Mouse (Mus musculus): ENCODE results near the gene Syn1. TPM values are rescaled to one million over a fixed set of nuclear protein-coding genes. Genes with fewer than 3 reads are reported as not detected.

Gene Syn1
- polyA plus RNA-seq, 1 experiment from 2014 or later: 30.8 TPM

DNA sequence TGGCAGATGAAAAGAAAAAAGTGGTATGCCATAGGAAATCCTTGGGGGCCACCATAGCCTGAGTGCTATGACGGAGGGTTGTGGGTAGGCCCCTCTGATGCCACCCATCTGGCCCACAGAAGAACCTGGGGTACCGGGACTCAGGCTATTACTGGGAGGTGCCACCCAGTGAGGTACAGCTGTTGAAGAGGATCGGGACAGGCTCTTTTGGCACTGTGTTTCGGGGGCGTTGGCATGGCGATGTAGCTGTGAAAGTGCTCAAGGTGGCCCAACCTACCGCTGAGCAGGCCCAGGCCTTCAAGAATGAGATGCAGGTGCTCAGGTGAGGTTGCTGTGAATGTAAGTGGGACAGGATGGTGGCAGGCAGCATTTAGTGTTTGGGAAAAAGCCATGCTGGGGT, 67.0 kb downstream of the Syn1 start:
- WGBS: 98% methylated on average over 7 of the region's 7 CpGs
- Histone ChIP-seq H3K27me3 (no peaks in the 10 kb centered on the region), H3K4me3 (replicated peaks) (no peak overlapping the region), H3K9ac (replicated peaks) (no peak overlapping the region), H3K4me1 (replicated peaks) (peaks cover 13% of the 10 kb centered on the region), H3K9me3 (no peaks in the 10 kb centered on the region; the same call in 1 of the 2 replicates), H3K4me2 (replicated peaks) (no peak overlapping the region), H3K27ac (no peak overlapping the region), H3K36me3 (peaks cover 50% of the 10 kb centered on the region)
- no peak for ATAC-seq

DNA sequence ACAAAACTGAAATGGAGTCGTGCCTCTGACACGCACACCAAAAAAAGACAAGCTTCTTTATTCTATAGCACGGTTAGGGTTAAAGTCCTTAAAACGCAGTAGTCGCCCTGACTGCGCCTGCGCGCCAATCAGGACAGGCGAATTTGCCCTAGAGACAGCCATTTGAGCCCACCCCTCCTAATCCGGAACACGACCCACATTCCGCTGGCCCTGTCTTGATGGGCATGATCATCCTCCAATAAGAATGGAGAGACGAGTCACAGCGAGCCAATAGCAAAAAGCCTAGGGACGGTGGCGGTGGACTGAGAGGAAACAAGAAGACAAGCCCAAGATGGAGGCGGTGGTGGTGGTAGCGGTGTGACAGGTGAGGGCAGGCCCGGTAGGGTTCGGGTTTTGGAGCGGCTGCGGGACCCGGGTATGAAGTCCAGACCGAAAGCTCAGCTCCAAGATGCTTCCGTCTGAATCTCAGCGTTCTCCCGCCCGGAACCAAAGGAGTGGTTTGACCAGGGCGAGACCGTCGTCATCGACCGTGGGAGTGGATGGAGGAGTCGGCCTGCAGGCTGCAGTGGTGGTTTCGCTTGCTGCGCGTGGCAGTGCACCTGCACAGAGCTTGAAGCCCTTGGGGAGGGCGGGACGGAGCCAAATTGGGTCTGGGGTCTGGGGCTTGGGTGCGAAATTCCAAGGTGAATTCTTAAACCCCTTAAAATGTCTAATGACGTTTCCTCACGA, 72.4 kb downstream of the Syn1 start:
- Histone ChIP-seq H3K9me3 (no peaks in the 10 kb centered on the region; the same call in 1 of the 2 replicates), H3K4me1 (replicated peaks) (peaks cover 13% of the 10 kb centered on the region), H3K27me3 (no peaks in the 10 kb centered on the region), H3K36me3 (peaks cover 21% of the 10 kb centered on the region), H3K4me2 (replicated peaks) (peak overlapping the region; percentile 64), H3K4me3 (replicated peaks) (peak overlapping the region; percentile 61), H3K9ac (replicated peaks) (peak overlapping the region; percentile 79), H3K27ac (peak overlapping the region; percentile 69)
- peak; percentile 99 for ATAC-seq
- 18% methylated on average over 42 of the region's 42 CpGs for WGBS

DNA sequence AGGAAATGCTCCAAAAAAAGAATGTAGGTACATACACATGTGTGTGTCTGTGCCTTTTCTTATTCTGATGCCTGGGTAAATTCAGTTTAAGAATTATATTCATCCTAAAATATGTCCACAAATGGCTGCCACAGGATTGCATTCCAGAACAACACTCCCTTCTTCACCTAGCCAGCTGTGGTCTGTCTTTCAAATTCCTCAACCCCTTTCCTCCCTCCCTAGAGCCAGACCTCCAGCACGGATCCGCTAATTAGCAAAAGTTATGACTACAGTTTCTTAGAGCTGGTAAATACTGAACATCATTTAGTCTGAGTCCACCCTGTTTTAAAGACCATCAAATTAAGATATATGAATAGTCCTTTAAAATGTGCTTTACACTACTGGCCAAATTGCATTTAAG, 73.0 kb downstream of the Syn1 start:
- Histone ChIP-seq H3K9ac (replicated peaks) (no peak overlapping the region), H3K36me3 (peaks cover 15% of the 10 kb centered on the region), H3K9me3 (no peaks in the 10 kb centered on the region; the same call in 1 of the 2 replicates), H3K4me2 (replicated peaks) (peak overlapping the region; percentile 38), H3K4me3 (replicated peaks) (no peak overlapping the region), H3K4me1 (replicated peaks) (peaks cover 13% of the 10 kb centered on the region), H3K27me3 (no peaks in the 10 kb centered on the region), H3K27ac (peak overlapping the region; percentile 69)
- 25% methylated on average over 2 of the region's 2 CpGs for WGBS
- peak; percentile 25 for ATAC-seq

GRCm38 (mm10) chrX:20847232-20847631, 73.6 kb downstream of the Syn1 start:
- Histone ChIP-seq H3K27me3 (no peaks in the 10 kb centered on the region), H3K9ac (replicated peaks) (no peak overlapping the region), H3K4me1 (replicated peaks) (peaks cover 13% of the 10 kb centered on the region), H3K27ac (no peak overlapping the region), H3K9me3 (no peaks in the 10 kb centered on the region; the same call in 1 of the 2 replicates), H3K4me3 (replicated peaks) (no peak overlapping the region), H3K4me2 (replicated peaks) (no peak overlapping the region), H3K36me3 (peaks cover 14% of the 10 kb centered on the region)
- WGBS: 88% methylated on average over 3 of the region's 3 CpGs
- no peak for ATAC-seq

DNA sequence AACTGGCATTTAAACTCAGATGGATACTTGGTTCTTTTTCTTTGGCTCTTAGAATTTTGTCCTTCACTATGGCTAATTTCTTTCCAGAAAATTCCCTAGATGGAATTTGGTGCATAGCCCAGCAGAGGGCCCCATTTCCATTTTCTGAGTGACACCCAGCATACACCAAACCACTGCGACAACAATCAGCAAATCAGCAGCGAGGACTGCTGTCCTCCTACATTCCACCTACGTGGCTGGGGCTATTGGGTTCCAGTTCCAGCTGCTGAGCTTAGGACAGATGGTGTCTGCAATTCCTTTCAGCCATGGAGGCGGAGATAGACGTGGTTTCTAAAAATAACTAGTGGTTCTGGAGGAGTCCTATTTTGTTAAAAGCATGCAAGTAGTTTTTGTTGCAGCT, 91.9 kb downstream of the Syn1 start:
- no peaks in the 10 kb centered on the region for H3K36me3 ChIP-seq
- no peaks in the 10 kb centered on the region for H3K27me3 ChIP-seq
- no peak overlapping the region for H3K9ac ChIP-seq (replicated peaks)
- no peaks in the 10 kb centered on the region for H3K9me3 ChIP-seq
- no peaks in the 10 kb centered on the region for H3K4me1 ChIP-seq (replicated peaks)
- no peak overlapping the region for H3K4me2 ChIP-seq (replicated peaks)
- 36% methylated on average over 5 of the region's 5 CpGs for WGBS
- no peak overlapping the region for H3K27ac ChIP-seq
- no peak overlapping the region for H3K4me3 ChIP-seq (replicated peaks)
- no peak for ATAC-seq

DNA sequence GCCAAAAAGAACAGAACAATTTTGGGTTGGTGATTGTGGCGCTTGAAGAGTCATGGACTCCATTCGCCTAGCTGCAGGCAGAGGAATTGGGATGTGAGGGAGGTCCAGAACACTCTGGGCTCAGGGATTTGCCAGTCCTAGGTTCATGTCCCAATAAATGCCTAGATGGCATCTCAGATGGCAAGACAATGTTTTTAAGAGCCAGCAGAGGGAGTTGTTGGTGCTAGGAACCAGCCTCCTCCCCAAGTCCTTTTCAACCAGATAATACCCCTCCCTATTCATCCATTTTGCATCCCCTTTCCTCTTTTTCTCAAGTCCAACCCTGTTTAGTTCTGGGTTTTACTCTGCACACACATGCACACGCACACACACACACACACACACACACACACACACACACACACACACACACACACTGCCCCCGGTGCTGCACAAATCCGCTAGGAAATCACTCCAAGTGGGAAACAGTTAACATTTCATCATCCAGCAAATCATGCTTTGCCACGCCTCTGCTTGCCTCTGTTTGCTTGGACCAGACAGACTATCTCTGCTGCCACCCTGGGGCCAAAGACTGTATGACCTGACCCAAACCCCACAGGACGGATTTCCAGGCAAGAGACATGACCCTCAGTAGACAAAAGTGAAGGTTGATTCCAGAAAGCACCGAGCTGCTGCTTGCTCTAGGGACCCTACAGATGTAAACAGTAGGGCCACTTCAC, 100.9 kb downstream of the Syn1 start:
- H3K9ac ChIP-seq (replicated peaks): peak overlapping the region; percentile 19; the same call in 1 of the 2 replicates
- H3K36me3 ChIP-seq: no peaks in the 10 kb centered on the region
- peak overlapping the region; percentile 30 for H3K4me3 ChIP-seq (replicated peaks)
- H3K9me3 ChIP-seq: no peaks in the 10 kb centered on the region
- H3K27ac ChIP-seq: peak overlapping the region; percentile 81
- H3K4me2 ChIP-seq (replicated peaks): peak overlapping the region; percentile 49
- WGBS: 57% methylated on average over 7 of the region's 8 CpGs
- 0 out of 2 replicates have a peak, but pooled peaks cover 5% of the 10 kb centered on the region for H3K4me1 ChIP-seq (replicated peaks)
- peak; percentile 55 for ATAC-seq
- H3K27me3 ChIP-seq: no peaks in the 10 kb centered on the region

DNA sequence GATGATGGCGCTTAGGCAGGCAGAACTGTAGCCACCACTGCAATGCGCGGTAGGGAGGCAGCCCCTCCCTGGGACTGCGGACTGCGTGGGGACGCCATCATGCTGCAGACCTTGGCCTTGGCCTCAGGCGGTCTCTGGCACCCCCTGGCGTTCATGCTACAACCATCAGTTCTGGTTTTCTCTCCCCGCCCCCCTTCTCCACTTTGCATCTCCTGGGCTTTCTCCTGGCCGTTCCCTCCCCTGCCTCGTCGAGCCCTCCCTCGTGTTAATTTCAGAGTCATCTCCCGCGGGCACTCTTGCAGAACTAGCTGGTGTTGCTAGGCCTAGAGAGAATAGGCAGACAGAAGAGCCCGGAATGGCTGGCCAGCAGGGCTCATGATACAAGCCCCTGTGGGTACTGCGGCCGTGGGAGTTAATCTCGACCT, 101.6 kb downstream of the Syn1 start:
- Histone ChIP-seq H3K27ac (peak overlapping the region; percentile 81), H3K4me2 (replicated peaks) (peak overlapping the region; percentile 49), H3K9ac (replicated peaks) (peak overlapping the region; percentile 19; the same call in 1 of the 2 replicates), H3K36me3 (no peaks in the 10 kb centered on the region), H3K4me1 (replicated peaks) (0 out of 2 replicates have a peak, but pooled peaks cover 5% of the 10 kb centered on the region), H3K4me3 (replicated peaks) (peak overlapping the region; percentile 30), H3K9me3 (no peaks in the 10 kb centered on the region), H3K27me3 (no peaks in the 10 kb centered on the region)
- ATAC-seq: peak; percentile 96
- WGBS: 27% methylated on average over 19 of the region's 19 CpGs

- Histone ChIP-seq H3K27me3 (no peaks in the 10 kb centered on the region), H3K36me3 (no peaks in the 10 kb centered on the region), H3K4me2 (replicated peaks) (no peak overlapping the region), H3K27ac (no peak overlapping the region), H3K9me3 (no peaks in the 10 kb centered on the region), H3K4me3 (replicated peaks) (no peak overlapping the region), H3K4me1 (replicated peaks) (0 out of 2 replicates have a peak, but pooled peaks cover 5% of the 10 kb centered on the region), H3K9ac (replicated peaks) (no peak overlapping the region)
- ATAC-seq: no peak
- 82% methylated on average over 6 of the region's 6 CpGs for WGBS
Measured at GRCm38 (mm10) chrX:20816974-20817373, 103.8 kb downstream of the Syn1 start.

Small RNA genes lying within 50 kb of the gene (microRNA-seq; reads per million reads assigned to microRNA genes)
- gene Gm24824: not detected
- 0.82 reads per million for gene Mir5617

Other genes with a start within 250 kb of the Syn1 start
- 112 and 128 TPM in 2 replicates for gene Cdk16, start 233.1 kb downstream of the Syn1 start, polyA plus RNA-seq (2015; fragmentation: Nextera tagmentation; extraction: Ambion mirVana)
- 100.0 and 101 TPM in 2 replicates for gene Usp11, start 217.1 kb downstream of the Syn1 start, polyA plus RNA-seq (2015; fragmentation: Nextera tagmentation; extraction: Ambion mirVana)
- gene Araf, start 123.2 kb downstream of the Syn1 start, polyA plus RNA-seq (2015; fragmentation: Nextera tagmentation; extraction: Ambion mirVana): 245 and 255 TPM in 2 replicates
- 2.9 and 3.5 TPM in 2 replicates for gene Timp1, start 50.8 kb downstream of the Syn1 start, polyA plus RNA-seq (2015; fragmentation: Nextera tagmentation; extraction: Ambion mirVana)
- 5.3 and 7.4 TPM in 2 replicates for gene Cfp, start 10.6 kb upstream of the Syn1 start, polyA plus RNA-seq (2015; fragmentation: Nextera tagmentation; extraction: Ambion mirVana)
- 20.9 and 23.4 TPM in 2 replicates for gene Elk1, start 29.6 kb upstream of the Syn1 start, polyA plus RNA-seq (2015; fragmentation: Nextera tagmentation; extraction: Ambion mirVana)
- gene Uxt, start 41.0 kb upstream of the Syn1 start, polyA plus RNA-seq (2015; fragmentation: Nextera tagmentation; extraction: Ambion mirVana): 46.1 and 48.8 TPM in 2 replicates
- 9.3 and 11.1 TPM in 2 replicates for gene Zfp182, start 141.3 kb upstream of the Syn1 start, polyA plus RNA-seq (2015; fragmentation: Nextera tagmentation; extraction: Ambion mirVana)
- not detected in 2 replicates for gene Spaca5, start 147.4 kb upstream of the Syn1 start, polyA plus RNA-seq (2015; fragmentation: Nextera tagmentation; extraction: Ambion mirVana)
- 3.5 and 4.1 TPM in 2 replicates for gene Zfp300, start 168.5 kb upstream of the Syn1 start, polyA plus RNA-seq (2015; fragmentation: Nextera tagmentation; extraction: Ambion mirVana)
- gene Ssxa1, start 194.8 kb upstream of the Syn1 start, polyA plus RNA-seq (2015; fragmentation: Nextera tagmentation; extraction: Ambion mirVana): not detected in 2 replicates

Data from midbrain, embryonic 13.5 days (tissue).